Comparison of ENCODE assay signal across 21 mouse cellular contexts in the genomic region with DNA sequence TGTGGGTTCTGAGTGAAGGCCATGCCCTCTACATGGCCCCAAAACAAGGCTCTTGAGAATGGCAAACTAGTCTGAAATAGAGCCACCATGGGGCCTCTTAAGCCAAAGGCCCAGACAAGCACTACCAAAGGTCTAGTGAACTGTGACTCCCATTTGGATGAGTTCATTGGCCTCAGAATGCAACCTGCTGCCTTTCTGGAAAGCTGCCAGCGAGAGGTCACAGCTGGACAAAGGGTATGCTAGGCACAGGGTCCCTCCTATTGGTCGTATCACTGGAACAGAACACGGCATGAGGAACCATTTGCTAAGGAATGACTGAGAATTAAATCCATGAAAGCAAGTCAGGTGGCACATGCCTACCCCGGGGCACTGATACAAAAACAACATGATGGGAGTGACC.
A peak's percentile ranks its signal among the peaks of the same experiment; 100 is the strongest.
DNase-seq lines count a peak whose midpoint lies in the region; ATAC-seq and TF ChIP-seq lines count a peak whose summit lies in the region.
"Had no signal": no experiment of that assay in that cellular context is flagged by ENCODE, and none has a peak within 500 bp of the region (broad histone marks: within the 10 kb centered on the region; RNA-seq: fewer than 3 reads in every experiment).

No protein-coding gene starts in this region.

- H3K4me2 ChIP-seq in kidney, embryonic 16.5 days (replicated peaks; ENCODE audit: low read depth, low read length) = no peak overlapping the region
- H3K4me2 ChIP-seq in heart, embryonic 11.5 days = no peak overlapping the region
- H3K4me2 ChIP-seq: embryonic facial prominence, embryonic 12.5 days; heart, embryonic 13.5 days; hindbrain, embryonic 12.5 days had no signal

- no peaks in the 10 kb centered on the region for H3K9me3 ChIP-seq in kidney, embryonic 16.5 days (ENCODE audit: low read length)
- no peaks in the 10 kb centered on the region for H3K9me3 ChIP-seq in heart, embryonic 11.5 days (replicated peaks; ENCODE audit: control insufficient read depth, low read length)
- H3K9me3 ChIP-seq: embryonic facial prominence, embryonic 12.5 days; heart, embryonic 13.5 days; hindbrain, embryonic 12.5 days had no signal

- H3K27me3 ChIP-seq in kidney, adult 2 months (replicated peaks; ENCODE audit: control insufficient read depth, insufficient read depth, low read length) = no peaks in the 10 kb centered on the region
- H3K27me3 ChIP-seq in kidney, embryonic 16.5 days (ENCODE audit: insufficient read depth, low read length) = no peaks in the 10 kb centered on the region
- H3K27me3 ChIP-seq in heart, embryonic 11.5 days (ENCODE audit: control insufficient read depth, insufficient read depth, low read length) = no peaks in the 10 kb centered on the region
- H3K27me3 ChIP-seq: embryonic facial prominence, embryonic 12.5 days; heart, embryonic 13.5 days; hindbrain, embryonic 12.5 days had no signal

- ATAC-seq in kidney, embryonic 16.5 days (ENCODE audit: low FRiP score, low TSS enrichment) = no peak
- ATAC-seq in heart, embryonic 11.5 days (replicated peaks; ENCODE audit: insufficient number of reproducible peaks, low FRiP score, low TSS enrichment) = no peak
- ATAC-seq: CD4-positive, CD25-positive, alpha-beta regulatory T cell, adult 4 months; forebrain, postnatal 0 days; hindbrain, embryonic 16.5 days had no signal

- DNase-seq in cerebellum, postnatal 10 days = peak; percentile 5 to 19
- no peak for DNase-seq in cerebellum, adult 11-12 months
- peak; percentile 21 for DNase-seq in kidney, adult 2 months
- peak; percentile 26 for DNase-seq in kidney, adult 9 months
- DNase-seq in kidney, postnatal 25 days = peak; percentile 14 to 63
- no peak for DNase-seq in heart, postnatal 36 days
- DNase-seq: adrenal gland, postnatal 14 days; B cell, adult 2 months; cerebellum, adult 2 months; cerebellum, postnatal 25 days; forebrain, postnatal 0 days; gastrocnemius, postnatal 25 days; heart, postnatal 4 days had no signal

- no peak for TF ChIP-seq POLR2A in kidney, adult 2 months (IDR thresholded peaks at IDR 0.05; ENCODE audit: low read depth, low read length)

- no peaks in the 10 kb centered on the region for H3K4me1 ChIP-seq in kidney, adult 2 months (ENCODE audit: control insufficient read depth, insufficient read depth, low read length)
- H3K4me1 ChIP-seq in kidney, embryonic 16.5 days (ENCODE audit: insufficient read depth, low read length) = no peaks in the 10 kb centered on the region
- no peaks in the 10 kb centered on the region for H3K4me1 ChIP-seq in heart, embryonic 11.5 days (ENCODE audit: control insufficient read depth, insufficient read depth, low read length)
- H3K4me1 ChIP-seq: embryonic facial prominence, embryonic 12.5 days; heart, embryonic 13.5 days; hindbrain, embryonic 12.5 days had no signal

- WGBS in kidney, adult 2 months = 53% methylated on average over 4 of the region's 4 CpGs
- WGBS in kidney, embryonic 16.5 days = 81% methylated on average over 4 of the region's 4 CpGs
- 77% methylated on average over 4 of the region's 4 CpGs for WGBS in heart, embryonic 11.5 days (ENCODE audit: insufficient replicate concordance)

- H3K9ac ChIP-seq in kidney, embryonic 16.5 days (replicated peaks; ENCODE audit: low read length) = no peak overlapping the region
- no peak overlapping the region for H3K9ac ChIP-seq in heart, embryonic 11.5 days (ENCODE audit: low read depth, low read length)
- H3K9ac ChIP-seq: embryonic facial prominence, embryonic 12.5 days; forebrain, postnatal 0 days; heart, embryonic 13.5 days; hindbrain, embryonic 12.5 days had no signal

- no peak overlapping the region for H3K27ac ChIP-seq in kidney, adult 2 months (ENCODE audit: insufficient read depth, low read depth, low read length)
- no peak overlapping the region for H3K27ac ChIP-seq in kidney, embryonic 16.5 days (ENCODE audit: low read length)
- no peak overlapping the region for H3K27ac ChIP-seq in heart, embryonic 11.5 days (ENCODE audit: low read depth, low read length)
- H3K27ac ChIP-seq: embryonic facial prominence, embryonic 12.5 days; heart, embryonic 13.5 days; hindbrain, embryonic 12.5 days had no signal

- H3K4me3 ChIP-seq in kidney, adult 2 months (ENCODE audit: insufficient read depth, low read depth, low read length) = no peak overlapping the region
- H3K4me3 ChIP-seq in kidney, embryonic 16.5 days (ENCODE audit: low read length) = no peak overlapping the region
- no peak overlapping the region for H3K4me3 ChIP-seq in heart, embryonic 11.5 days (ENCODE audit: low read depth, low read length)
- H3K4me3 ChIP-seq: embryonic facial prominence, embryonic 12.5 days; heart, embryonic 13.5 days; hindbrain, embryonic 12.5 days had no signal

- H3K36me3 ChIP-seq in kidney, adult 2 months (ENCODE audit: control insufficient read depth, insufficient read depth, low read length) = no peaks in the 10 kb centered on the region
- no peaks in the 10 kb centered on the region for H3K36me3 ChIP-seq in kidney, embryonic 16.5 days (ENCODE audit: insufficient read depth, low read length)
- no peaks in the 10 kb centered on the region for H3K36me3 ChIP-seq in heart, embryonic 11.5 days (ENCODE audit: control insufficient read depth, insufficient read depth, low read length)
- H3K36me3 ChIP-seq: embryonic facial prominence, embryonic 12.5 days; G1E; heart, embryonic 13.5 days; hindbrain, embryonic 12.5 days had no signal

- intact Hi-C loops in heart, postnatal 36 days (cut with DNase I) = no loop called here

- no peak for TF ChIP-seq CTCF in kidney, adult 2 months (conservative IDR thresholded peaks at IDR 0.05; ENCODE audit: insufficient read depth, insufficient read length, low read depth, low read length)

Comparison
In these comparisons a context has a peak if more than half of its experiments do, and no peak if none do; other contexts are left out.
1. DNase-seq: peak in cerebellum, postnatal 10 days (2 of 2), kidney, adult 2 months (single experiment), kidney, adult 9 months (single experiment) and kidney, postnatal 25 days (2 of 2); none in cerebellum, adult 11-12 months (single experiment) and heart, postnatal 36 days (0 of 2).